Mouse (Mus musculus) liver, postnatal 0 days (tissue): ENCODE results near the gene Gm3404. TPM values are rescaled to one million over a fixed set of nuclear protein-coding genes. Genes with fewer than 3 reads are reported as not detected.
"Not testable (repeated sequence)": the region's sequence is repeated elsewhere in the genome, so short reads cannot be mapped to it uniquely, and the experiment has no call there.

ENCODE experiments used
- ATAC-seq: fragments of 200-750 bp; cut with Nextera tagmentation; 2 replicates; pipeline ENCODE4 v1.8.0; 2017; ENCODE audit warnings: mild to moderate bottlenecking, moderate library complexity
- DNase-seq: peaks from one replicate; pipeline ENCODE4 v3.0.0-alpha.2; 2016
- H3K27ac ChIP-seq: fragments of 300-500 bp; sonication (generic); 2 replicates; pipeline ENCODE4 v1.5.1; 2014; ENCODE audit warnings: antibody characterized with exemption, moderate library complexity, mild to moderate bottlenecking, low read depth
- H3K27me3 ChIP-seq: fragments of 300-500 bp; sonication (generic); 2 replicates; pipeline ENCODE4 v1.6.1; 2014; ENCODE audit warnings: low read length, control low read depth, mixed read lengths; ENCODE audit not compliant: insufficient read depth
- H3K36me3 ChIP-seq: fragments of 300-500 bp; sonication (generic); replicated peaks from 2 replicates; pipeline ENCODE4 v1.6.1; 2014; ENCODE audit warnings: mild to moderate bottlenecking, control low read depth, low read length, moderate library complexity, mixed read lengths; ENCODE audit not compliant: insufficient read depth
- H3K4me1 ChIP-seq: fragments of 300-500 bp; sonication (generic); 2 replicates; pipeline ENCODE4 v1.6.1; 2014; ENCODE audit warnings: antibody characterized with exemption, mild to moderate bottlenecking, control low read depth; ENCODE audit not compliant: insufficient read depth
- H3K4me2 ChIP-seq: fragments of 300-500 bp; sonication (generic); 2 replicates; pipeline ENCODE4 v1.6.1; 2014; ENCODE audit warnings: low read depth, mild to moderate bottlenecking, low read length, moderate library complexity, mixed read lengths
- H3K4me3 ChIP-seq: fragments of 300-500 bp; sonication (generic); 2 replicates; pipeline ENCODE4 v1.5.1; 2014; ENCODE audit warnings: low read depth, low read length
- H3K9ac ChIP-seq: fragments of 300-500 bp; sonication (generic); replicated peaks from 2 replicates; pipeline ENCODE4 v1.6.1; 2014; ENCODE audit warnings: mild to moderate bottlenecking, moderate library complexity
- H3K9me3 ChIP-seq: fragments of 300-500 bp; sonication (generic); 2 replicates; pipeline ENCODE4 v1.6.1; 2016; ENCODE audit warnings: mild to moderate bottlenecking, control low read depth, low read length, mixed read lengths
- CTCF ChIP-seq: sonication (generic); IDR thresholded peaks from 2 replicates; pipeline ENCODE4 v1.5.1; 2016; ENCODE audit warnings: antibody characterized with exemption, low read depth
- WGBS: fragments of 180-500 bp; shearing (Covaris S2); extraction: QIAGEN DNeasy Blood & Tissue Kit; methylation state at CpG from one replicate; pipeline ENCODE4 v1.1.7; 2014; ENCODE audit not compliant: insufficient replicate concordance; 5-methylcytosine and 5-hydroxymethylcytosine counted together
- polyA plus RNA-seq: library from polyadenylated mRNA; unstranded; fragments of >200 nt; fragmentation: Nextera tagmentation; extraction: Ambion mirVana; gene quantifications from 2 replicates; pipeline ENCODE4 v1.2.1, GENCODE M21; 2015

The Gm3404 gene
- polyA plus RNA-seq, result not detected in 2 replicates

DNA sequence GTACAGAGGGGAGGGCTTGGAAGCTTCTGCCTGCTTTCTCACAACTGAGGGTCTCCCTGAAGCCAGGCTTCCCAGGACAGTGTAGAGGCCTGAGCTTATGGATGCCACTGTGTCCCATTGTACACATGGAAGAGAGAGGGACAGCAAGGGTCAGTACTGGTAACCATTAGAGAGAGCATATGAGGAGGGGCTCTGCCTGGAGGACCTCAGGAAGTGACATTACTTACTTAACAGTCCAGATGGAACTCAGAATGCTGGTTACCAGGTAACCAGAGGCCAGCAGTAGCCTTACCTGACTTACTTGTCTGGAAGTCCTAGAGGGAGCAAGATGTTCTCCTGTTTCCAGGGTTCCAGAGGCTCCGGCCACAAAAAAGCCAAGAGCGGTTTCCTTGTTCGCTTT is at the start of gene Gm3404:
Gene Gm3404, plus strand, starts transcription at position 301 of the 400 bp plus-strand sequence.
- not testable (repeated sequence) for H3K36me3 ChIP-seq, H3K4me2 ChIP-seq, H3K9me3 ChIP-seq, DNase-seq, H3K4me1 ChIP-seq, H3K4me3 ChIP-seq, H3K27ac ChIP-seq, H3K9ac ChIP-seq, ATAC-seq, H3K27me3 ChIP-seq
- WGBS, result no CpG with 5 or more reads among the region's 3 CpGs

DNA sequence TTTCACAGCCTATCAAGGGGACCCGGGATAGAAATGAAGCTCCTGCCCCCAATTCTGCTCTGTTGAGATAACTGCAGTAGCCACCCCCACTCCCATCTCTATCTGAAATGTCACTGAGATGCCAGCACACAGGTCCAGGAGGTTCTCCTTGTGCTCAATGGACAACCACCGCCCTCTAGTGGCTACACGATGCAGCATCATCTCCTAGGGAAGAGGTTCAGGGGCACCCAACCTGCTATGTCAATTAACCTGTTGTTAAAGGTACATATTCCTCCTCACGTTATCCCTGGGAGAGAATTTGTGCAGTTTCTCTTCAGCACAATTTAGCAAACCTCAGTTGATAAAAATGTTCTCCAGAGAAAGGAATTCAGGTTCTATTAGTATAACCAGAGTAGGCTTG is 46.0 kb upstream of the Gm3404 start:
- not testable (repeated sequence) for H3K36me3 ChIP-seq, H3K4me1 ChIP-seq, DNase-seq, H3K27ac ChIP-seq, H3K4me3 ChIP-seq, H3K9ac ChIP-seq, H3K9me3 ChIP-seq, H3K27me3 ChIP-seq, H3K4me2 ChIP-seq, ATAC-seq
- TF ChIP-seq CTCF, result peak; percentile 63
- WGBS, result 7% methylated on average over 4 of the region's 4 CpGs

- not testable (repeated sequence) for H3K9ac ChIP-seq, H3K4me2 ChIP-seq, DNase-seq, ATAC-seq, H3K4me3 ChIP-seq, H3K4me1 ChIP-seq, H3K36me3 ChIP-seq, H3K27me3 ChIP-seq, H3K27ac ChIP-seq, H3K9me3 ChIP-seq
- 90% methylated on average over 2 of the region's 3 CpGs for WGBS
Measured at GRCm38 (mm10) chr5:146481665-146482064, 43.9 kb upstream of the Gm3404 start, which contains the start of gene Gm6408. TSS of gene Gm6408 (plus strand) at chr5:146481965.

GRCm38 (mm10) chr5:146488959-146489358 is 36.6 kb upstream of the Gm3404 start:
- H3K9ac ChIP-seq, ATAC-seq, DNase-seq, H3K27ac ChIP-seq, H3K9me3 ChIP-seq, H3K27me3 ChIP-seq, H3K4me2 ChIP-seq, H3K36me3 ChIP-seq, H3K4me1 ChIP-seq, H3K4me3 ChIP-seq: not testable (repeated sequence)
- peak; percentile 36; the same call in 1 of the 2 replicates for TF ChIP-seq CTCF
- 3% methylated on average over 3 of the region's 4 CpGs for WGBS

DNA sequence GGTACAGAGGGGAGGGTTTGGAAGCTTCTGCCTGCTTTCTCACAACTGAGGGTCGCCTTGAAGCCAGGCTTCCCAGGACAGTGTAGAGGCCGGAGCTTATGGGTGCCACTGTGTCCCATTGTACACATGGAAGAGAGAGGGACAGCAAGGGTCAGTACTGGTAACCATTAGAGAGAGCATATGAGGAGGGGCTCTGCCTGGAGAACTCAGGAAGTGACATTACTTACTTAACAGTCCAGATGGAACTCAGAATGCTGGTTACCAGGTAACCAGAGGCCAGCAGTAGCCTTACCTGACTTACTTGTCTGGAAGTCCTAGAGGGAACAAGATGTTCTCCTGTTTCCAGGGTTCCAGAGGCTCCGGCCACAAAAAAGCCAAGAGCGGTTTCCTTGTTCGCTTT is 34.5 kb upstream of the Gm3404 start, which contains the start of gene Gm6370:
Gene Gm6370, plus strand, starts transcription at position 301 of the 400 bp plus-strand sequence.
- H3K4me3 ChIP-seq, H3K4me1 ChIP-seq, DNase-seq, ATAC-seq, H3K27me3 ChIP-seq, H3K27ac ChIP-seq, H3K9me3 ChIP-seq, H3K9ac ChIP-seq, H3K36me3 ChIP-seq, H3K4me2 ChIP-seq: not testable (repeated sequence)
- WGBS, result no CpG with 5 or more reads among the region's 5 CpGs

DNA sequence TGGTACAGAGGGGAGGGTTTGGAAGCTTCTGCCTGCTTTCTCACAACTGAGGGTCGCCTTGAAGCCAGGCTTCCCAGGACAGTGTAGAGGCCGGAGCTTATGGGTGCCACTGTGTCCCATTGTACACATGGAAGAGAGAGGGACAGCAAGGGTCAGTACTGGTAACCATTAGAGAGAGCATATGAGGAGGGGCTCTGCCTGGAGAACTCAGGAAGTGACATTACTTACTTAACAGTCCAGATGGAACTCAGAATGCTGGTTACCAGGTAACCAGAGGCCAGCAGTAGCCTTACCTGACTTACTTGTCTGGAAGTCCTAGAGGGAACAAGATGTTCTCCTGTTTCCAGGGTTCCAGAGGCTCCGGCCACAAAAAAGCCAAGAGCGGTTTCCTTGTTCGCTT is 23.5 kb upstream of the Gm3404 start, which contains the start of gene 4930449I24Rik:
Gene 4930449I24Rik, plus strand, starts transcription at position 301 of the 400 bp plus-strand sequence.
- H3K27me3 ChIP-seq, H3K9ac ChIP-seq, H3K4me1 ChIP-seq, H3K27ac ChIP-seq, H3K4me3 ChIP-seq, H3K9me3 ChIP-seq, H3K4me2 ChIP-seq, ATAC-seq, H3K36me3 ChIP-seq, DNase-seq: not testable (repeated sequence)
- no CpG with 5 or more reads among the region's 5 CpGs for WGBS

GRCm38 (mm10) chr5:146513823-146514222 is 11.8 kb upstream of the Gm3404 start, which contains the start of gene Gm3402:
TSS of gene Gm3402 (plus strand) at chr5:146514123.
- not testable (repeated sequence) for H3K9me3 ChIP-seq, H3K27me3 ChIP-seq, ATAC-seq, H3K9ac ChIP-seq, DNase-seq, H3K4me2 ChIP-seq, H3K4me3 ChIP-seq, H3K36me3 ChIP-seq, H3K27ac ChIP-seq, H3K4me1 ChIP-seq
- WGBS, result no CpG with 5 or more reads among the region's 5 CpGs

DNA sequence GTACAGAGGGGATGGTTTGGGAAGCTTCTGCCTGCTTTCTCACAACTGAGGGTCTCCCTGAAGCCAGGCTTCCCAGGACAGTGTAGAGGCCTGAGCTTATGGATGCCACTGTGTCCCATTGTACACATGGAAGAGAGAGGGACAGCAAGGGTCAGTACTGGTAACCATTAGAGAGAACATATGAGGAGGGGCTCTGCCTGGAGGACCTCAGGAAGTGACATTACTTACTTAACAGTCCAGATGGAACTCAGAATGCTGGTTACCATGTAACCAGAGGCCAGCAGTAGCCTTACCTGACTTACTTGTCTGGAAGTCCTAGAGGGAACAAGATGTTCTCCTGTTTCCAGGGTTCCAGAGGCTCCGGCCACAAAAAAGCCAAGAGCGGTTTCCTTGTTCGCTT is 11.7 kb downstream of the Gm3404 start, which contains the start of gene Gm3409:
Gene Gm3409, plus strand, starts transcription at position 301 of the 400 bp plus-strand sequence.
- not testable (repeated sequence) for H3K36me3 ChIP-seq, H3K4me1 ChIP-seq, DNase-seq, ATAC-seq, H3K27ac ChIP-seq, H3K9me3 ChIP-seq, H3K9ac ChIP-seq, H3K27me3 ChIP-seq, H3K4me2 ChIP-seq, H3K4me3 ChIP-seq
- WGBS, result 18% methylated on average over 2 of the region's 3 CpGs

DNA sequence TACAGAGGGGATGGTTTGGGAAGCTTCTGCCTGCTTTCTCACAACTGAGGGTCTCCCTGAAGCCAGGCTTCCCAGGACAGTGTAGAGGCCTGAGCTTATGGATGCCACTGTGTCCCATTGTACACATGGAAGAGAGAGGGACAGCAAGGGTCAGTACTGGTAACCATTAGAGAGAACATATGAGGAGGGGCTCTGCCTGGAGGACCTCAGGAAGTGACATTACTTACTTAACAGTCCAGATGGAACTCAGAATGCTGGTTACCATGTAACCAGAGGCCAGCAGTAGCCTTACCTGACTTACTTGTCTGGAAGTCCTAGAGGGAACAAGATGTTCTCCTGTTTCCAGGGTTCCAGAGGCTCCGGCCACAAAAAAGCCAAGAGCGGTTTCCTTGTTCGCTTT is 30.2 kb downstream of the Gm3404 start, which contains the start of gene Gm3415:
Gene Gm3415, plus strand, starts transcription at position 301 of the 400 bp plus-strand sequence.
- no CpG with 5 or more reads among the region's 3 CpGs for WGBS
- not testable (repeated sequence) for H3K4me1 ChIP-seq, ATAC-seq

More for the DNA sequence above, 30.2 kb downstream of the Gm3404 start, which contains the start of gene Gm3415:
- not testable (repeated sequence) for DNase-seq, H3K4me3 ChIP-seq, H3K27me3 ChIP-seq, H3K9me3 ChIP-seq, H3K27ac ChIP-seq, H3K36me3 ChIP-seq, H3K9ac ChIP-seq, H3K4me2 ChIP-seq
